Mouse (Mus musculus): ENCODE results near the gene Rora. TPM values are rescaled to one million over a fixed set of nuclear protein-coding genes. Genes with fewer than 3 reads are reported as not detected.
A peak's percentile ranks its signal among the peaks of the same experiment; 100 is the strongest.

Rora gene
- polyA plus RNA-seq, 1 experiment from 2014 or later: 6.6 TPM

DNA sequence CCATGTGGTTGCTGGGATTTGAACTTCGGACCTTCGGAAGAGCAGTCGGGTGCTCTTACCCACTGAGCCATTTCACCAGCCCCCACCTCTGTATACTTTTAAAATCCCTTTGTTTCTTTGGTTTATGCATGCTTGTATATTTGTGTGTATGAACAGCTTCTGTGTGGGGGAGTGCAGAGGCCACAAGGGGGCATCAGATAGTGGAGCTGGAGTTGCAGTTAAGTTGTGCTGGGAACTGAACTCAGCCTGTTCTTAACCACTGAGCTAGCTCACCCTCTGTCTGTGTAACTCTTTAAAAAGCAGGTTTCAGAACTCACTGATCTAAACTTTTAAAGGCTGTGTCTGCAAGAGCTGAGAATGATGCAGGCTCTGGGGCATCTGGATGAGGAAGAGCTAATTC, 120.2 kb downstream of the Rora start:
- Histone ChIP-seq H3K27me3 (replicated peaks; ENCODE audit: low read depth, poor library complexity, severe bottlenecking) (no peaks in the 10 kb centered on the region), H3K27ac (replicated peaks) (no peak overlapping the region), H3K4me3 (no peak overlapping the region), H3K4me1 (peaks cover 18% of the 10 kb centered on the region; the same call in 1 of the 2 replicates), H3K9me3 (no peaks in the 10 kb centered on the region), H3K36me3 (replicated peaks) (no peaks in the 10 kb centered on the region)
- DNase-seq (ENCODE audit: low spot score): no peak
- WGBS: 96% methylated on average over 3 of the region's 3 CpGs

DNA sequence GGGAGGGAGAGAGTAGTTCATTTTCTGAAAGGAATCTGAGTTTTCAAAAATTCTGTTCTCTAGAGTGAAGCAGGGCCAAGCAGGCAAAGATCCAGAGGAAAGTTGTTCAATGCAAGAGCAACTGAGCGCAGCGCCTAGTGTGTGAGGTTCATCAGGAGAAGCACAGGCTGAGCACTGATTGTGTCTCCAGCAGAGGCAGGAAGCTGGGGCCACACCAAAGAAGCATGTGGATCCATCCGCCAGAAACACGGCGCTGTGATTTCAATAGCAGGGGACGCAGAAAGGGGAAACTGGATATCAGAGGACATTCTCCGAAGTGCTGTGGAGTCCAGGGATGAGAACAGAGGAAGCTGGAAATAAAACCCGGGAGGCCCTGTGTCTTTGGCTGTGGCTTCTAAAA, 128.4 kb downstream of the Rora start:
- H3K27me3 ChIP-seq (replicated peaks; ENCODE audit: low read depth, poor library complexity, severe bottlenecking): no peaks in the 10 kb centered on the region
- peaks cover 25% of the 10 kb centered on the region for H3K4me1 ChIP-seq
- H3K27ac ChIP-seq (replicated peaks): no peak overlapping the region; the same call in 1 of the 2 replicates
- no peaks in the 10 kb centered on the region for H3K9me3 ChIP-seq
- H3K4me3 ChIP-seq: no peak overlapping the region
- WGBS: 79% methylated on average over 8 of the region's 8 CpGs
- DNase-seq (ENCODE audit: low spot score): no peak
- H3K36me3 ChIP-seq (replicated peaks): no peaks in the 10 kb centered on the region

DNA sequence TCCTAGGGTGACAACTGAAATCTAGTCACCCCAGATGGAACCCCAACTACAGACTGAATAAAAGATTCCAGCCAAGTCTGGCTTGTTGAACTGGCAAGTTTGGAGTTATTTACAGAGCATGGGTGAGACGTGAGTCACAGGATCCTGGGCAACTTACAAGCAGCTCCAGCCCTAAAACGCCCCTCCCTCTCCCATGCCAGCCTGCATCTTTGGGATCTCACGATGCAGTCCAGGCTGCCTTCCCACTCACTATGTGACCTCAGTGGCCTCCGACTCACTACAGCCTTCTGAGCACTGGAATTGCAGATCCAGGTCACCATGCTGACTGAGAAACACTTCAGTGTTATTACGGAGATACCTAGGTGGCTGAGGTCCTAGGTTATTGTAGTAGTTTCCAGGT, 129.0 kb downstream of the Rora start:
- 85% methylated on average over 5 of the region's 5 CpGs for WGBS
- Histone ChIP-seq H3K36me3 (replicated peaks) (no peaks in the 10 kb centered on the region), H3K27ac (replicated peaks) (no peak overlapping the region; the same call in 1 of the 2 replicates), H3K27me3 (replicated peaks; ENCODE audit: low read depth, poor library complexity, severe bottlenecking) (no peaks in the 10 kb centered on the region), H3K4me1 (peaks cover 21% of the 10 kb centered on the region), H3K4me3 (no peak overlapping the region), H3K9me3 (no peaks in the 10 kb centered on the region)
- DNase-seq (ENCODE audit: low spot score): no peak

DNA sequence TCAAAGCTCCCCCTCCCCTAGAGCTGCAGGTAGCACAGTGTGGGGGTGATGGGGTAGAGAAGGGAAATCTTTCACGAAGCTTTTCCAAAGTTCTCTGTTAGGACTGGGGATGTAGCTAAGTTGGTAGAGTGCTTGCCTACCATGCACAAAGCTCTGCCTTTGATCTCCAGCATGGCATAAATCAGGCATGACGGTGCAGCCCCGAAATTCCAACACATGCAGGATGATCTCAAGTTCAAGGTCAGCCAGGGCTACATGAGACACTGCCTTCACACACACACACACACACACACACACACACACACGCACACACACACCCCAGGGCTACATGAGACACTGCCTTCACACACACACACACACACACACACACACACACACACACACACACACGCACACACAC, 129.7 kb downstream of the Rora start:
- Histone ChIP-seq H3K9me3 (no peaks in the 10 kb centered on the region), H3K4me3 (no peak overlapping the region), H3K36me3 (replicated peaks) (no peaks in the 10 kb centered on the region), H3K27ac (replicated peaks) (no peak overlapping the region), H3K4me1 (peaks cover 19% of the 10 kb centered on the region), H3K27me3 (replicated peaks; ENCODE audit: low read depth, poor library complexity, severe bottlenecking) (no peaks in the 10 kb centered on the region)
- DNase-seq (ENCODE audit: low spot score): no peak
- 73% methylated on average over 5 of the region's 5 CpGs for WGBS

DNA sequence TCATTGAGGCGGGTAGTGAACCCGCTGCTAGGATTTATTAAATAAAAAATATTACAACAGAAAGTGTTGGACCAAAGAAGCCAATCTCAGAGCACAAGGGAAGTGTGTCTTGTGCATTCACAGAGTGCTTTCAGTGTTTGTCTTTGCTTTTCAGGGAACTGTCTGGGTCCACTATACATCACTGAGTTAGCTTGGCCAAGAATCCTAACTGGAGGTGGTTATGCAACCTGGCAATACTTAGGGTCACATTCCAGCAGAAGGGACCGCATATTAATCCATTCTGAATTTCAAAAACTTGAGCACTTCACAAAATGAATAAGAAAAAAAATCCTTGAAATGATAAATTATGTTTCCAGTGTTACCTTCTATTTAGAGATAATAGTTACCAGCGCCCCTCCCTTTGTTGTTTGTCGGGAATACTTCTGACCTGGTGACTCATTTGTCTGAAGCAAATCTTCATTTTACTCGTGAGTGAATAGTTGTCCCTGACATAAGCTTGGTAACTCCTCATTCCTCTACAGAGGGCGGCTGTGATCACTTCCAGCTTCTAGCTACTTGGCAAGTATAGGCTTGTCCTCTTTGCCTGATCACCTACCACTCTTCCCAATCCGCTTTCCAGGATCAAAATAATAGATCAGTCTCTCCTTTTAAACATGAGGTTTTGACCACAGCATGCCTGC, 133.2 kb downstream of the Rora start:
- Histone ChIP-seq H3K36me3 (replicated peaks) (no peaks in the 10 kb centered on the region), H3K27me3 (replicated peaks; ENCODE audit: low read depth, poor library complexity, severe bottlenecking) (no peaks in the 10 kb centered on the region), H3K27ac (replicated peaks) (no peak overlapping the region), H3K4me1 (peaks cover 28% of the 10 kb centered on the region), H3K9me3 (no peaks in the 10 kb centered on the region), H3K4me3 (no peak overlapping the region)
- DNase-seq (ENCODE audit: low spot score): no peak
- 86% methylated on average over 8 of the region's 8 CpGs for WGBS

DNA sequence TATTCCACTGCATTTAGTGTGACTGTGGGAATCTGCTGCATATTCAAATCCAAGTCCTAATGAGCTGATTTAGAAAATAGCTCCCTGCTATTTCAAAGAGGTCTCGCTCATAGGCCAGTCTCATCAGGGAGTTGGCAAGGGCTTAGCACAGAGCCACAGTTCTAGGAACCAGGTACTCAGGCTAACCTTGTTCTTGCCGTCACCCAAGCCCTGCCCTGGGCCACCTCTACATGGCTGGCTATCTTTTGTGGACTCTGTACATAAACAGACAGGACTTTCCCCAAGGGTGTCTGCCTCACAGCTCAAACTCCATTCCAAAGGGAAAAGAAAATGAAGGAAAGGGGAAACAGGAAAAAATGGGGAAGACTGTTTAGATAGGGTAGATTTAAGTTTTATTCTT, 134.1 kb downstream of the Rora start:
- no peak for DNase-seq (ENCODE audit: low spot score)
- no peaks in the 10 kb centered on the region for H3K9me3 ChIP-seq
- no peak overlapping the region for H3K27ac ChIP-seq (replicated peaks)
- H3K36me3 ChIP-seq (replicated peaks): no peaks in the 10 kb centered on the region
- WGBS: 82% methylated on average over 2 of the region's 2 CpGs
- H3K27me3 ChIP-seq (replicated peaks; ENCODE audit: low read depth, poor library complexity, severe bottlenecking): no peaks in the 10 kb centered on the region
- peaks cover 31% of the 10 kb centered on the region for H3K4me1 ChIP-seq
- H3K4me3 ChIP-seq: no peak overlapping the region

DNA sequence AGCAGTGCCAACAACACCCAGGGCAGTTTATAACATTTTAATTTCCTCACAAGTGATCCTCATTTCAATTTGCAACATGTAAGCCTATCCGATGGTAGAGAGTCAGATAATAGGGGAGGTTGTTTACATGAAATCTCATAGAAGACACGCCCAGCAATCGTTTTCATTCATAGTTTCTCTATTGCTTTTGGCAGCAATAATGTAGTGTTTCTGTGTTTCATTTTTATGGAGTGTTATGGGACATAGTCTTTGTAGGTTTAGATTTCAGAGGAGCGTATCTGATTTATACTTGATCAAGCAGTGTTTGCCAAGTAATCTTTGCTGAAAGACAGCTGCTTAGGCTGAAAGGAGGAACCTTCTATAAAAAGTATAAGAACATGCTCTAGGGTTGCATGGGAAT, 137.3 kb downstream of the Rora start:
- Histone ChIP-seq H3K9me3 (no peaks in the 10 kb centered on the region), H3K4me3 (no peak overlapping the region), H3K4me1 (peaks cover 31% of the 10 kb centered on the region), H3K27ac (replicated peaks) (no peak overlapping the region), H3K36me3 (replicated peaks) (no peaks in the 10 kb centered on the region), H3K27me3 (replicated peaks; ENCODE audit: low read depth, poor library complexity, severe bottlenecking) (0 out of 2 replicates have a peak, but pooled peaks cover 7% of the 10 kb centered on the region)
- no peak for DNase-seq (ENCODE audit: low spot score)
- 86% methylated on average over 4 of the region's 4 CpGs for WGBS

DNA sequence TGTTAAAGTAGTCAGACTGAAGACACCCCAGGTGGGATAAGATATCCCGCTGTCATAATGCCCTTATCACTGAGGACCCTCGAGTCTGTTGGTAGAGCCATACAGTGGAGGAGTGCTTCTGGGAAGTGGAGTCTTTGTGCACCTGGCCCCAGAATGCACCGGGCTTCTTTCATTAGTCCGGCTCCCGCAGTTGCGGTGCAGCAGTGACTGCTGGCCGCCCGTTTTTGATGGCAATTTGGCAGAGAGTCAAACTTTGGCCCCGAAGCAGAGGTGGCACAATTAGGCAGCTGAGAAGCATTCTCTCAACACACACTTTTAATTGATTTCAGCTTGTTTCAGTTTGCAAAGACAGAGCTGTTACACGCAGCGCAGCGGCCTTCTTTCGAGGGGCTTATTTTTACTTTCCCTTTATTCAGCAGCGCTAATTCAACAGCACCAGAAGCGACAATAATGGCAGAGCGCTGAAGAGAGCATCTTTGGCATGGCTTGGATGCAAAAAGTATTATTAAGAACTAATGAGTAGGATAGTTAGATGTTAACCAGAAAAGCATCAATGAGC, 138.5 kb downstream of the Rora start:
- Histone ChIP-seq H3K4me1 (peaks cover 31% of the 10 kb centered on the region), H3K27ac (replicated peaks) (no peak overlapping the region; the same call in 1 of the 2 replicates), H3K36me3 (replicated peaks) (no peaks in the 10 kb centered on the region), H3K4me3 (no peak overlapping the region), H3K9me3 (no peaks in the 10 kb centered on the region), H3K27me3 (replicated peaks; ENCODE audit: low read depth, poor library complexity, severe bottlenecking) (0 out of 2 replicates have a peak, but pooled peaks cover 7% of the 10 kb centered on the region)
- DNase-seq (ENCODE audit: low spot score): peak; percentile 29
- WGBS: 71% methylated on average over 16 of the region's 16 CpGs

DNA sequence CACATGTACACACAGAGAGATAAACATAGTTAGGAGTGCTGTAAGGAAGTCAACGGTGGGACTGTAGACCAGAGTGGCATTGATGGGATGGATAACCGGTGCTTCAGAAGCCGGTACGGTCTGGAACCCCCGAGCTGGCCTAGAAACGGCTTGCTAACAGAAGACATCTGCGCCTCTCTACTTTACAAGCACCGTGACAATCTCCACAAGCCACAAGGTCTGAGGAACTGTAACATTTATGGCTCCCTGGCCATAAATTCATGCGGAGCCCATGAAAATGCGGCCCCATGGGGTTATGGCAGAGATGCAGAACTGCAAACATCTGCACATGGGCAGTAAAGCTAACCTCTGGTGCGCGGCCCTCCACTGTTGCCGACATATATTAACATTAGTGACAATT, 141.7 kb downstream of the Rora start:
- 82% methylated on average over 13 of the region's 13 CpGs for WGBS
- DNase-seq (ENCODE audit: low spot score): no peak
- Histone ChIP-seq H3K27me3 (replicated peaks; ENCODE audit: low read depth, poor library complexity, severe bottlenecking) (0 out of 2 replicates have a peak, but pooled peaks cover 7% of the 10 kb centered on the region), H3K27ac (replicated peaks) (no peak overlapping the region), H3K4me1 (peaks cover 28% of the 10 kb centered on the region), H3K4me3 (no peak overlapping the region), H3K36me3 (replicated peaks) (no peaks in the 10 kb centered on the region), H3K9me3 (no peaks in the 10 kb centered on the region)

DNA sequence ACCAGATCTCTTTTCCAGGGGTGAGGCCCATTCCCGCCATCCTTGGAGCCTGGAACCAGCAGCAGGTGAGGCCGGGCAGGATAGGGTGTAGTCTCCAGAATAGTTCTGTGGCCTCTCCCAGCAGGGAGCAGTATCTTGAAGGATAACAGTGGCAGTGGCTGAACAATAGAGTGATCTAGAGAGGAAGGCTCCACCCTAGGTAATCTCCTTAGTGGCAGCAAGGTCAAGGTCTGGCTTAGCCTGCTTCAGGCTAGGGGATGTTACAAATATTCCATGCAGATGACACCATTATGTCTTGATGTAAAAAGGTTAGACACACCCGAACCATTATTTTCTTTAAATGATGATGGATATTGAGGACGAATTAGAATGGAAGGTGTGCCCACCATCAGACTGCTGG, 144.6 kb downstream of the Rora start:
- H3K36me3 ChIP-seq (replicated peaks): no peaks in the 10 kb centered on the region
- WGBS: 93% methylated on average over 4 of the region's 4 CpGs
- no peak overlapping the region for H3K4me3 ChIP-seq
- H3K27me3 ChIP-seq (replicated peaks; ENCODE audit: low read depth, poor library complexity, severe bottlenecking): 0 out of 2 replicates have a peak, but pooled peaks cover 7% of the 10 kb centered on the region
- no peaks in the 10 kb centered on the region for H3K9me3 ChIP-seq
- no peak for DNase-seq (ENCODE audit: low spot score)
- no peak overlapping the region for H3K27ac ChIP-seq (replicated peaks)
- peaks cover 11% of the 10 kb centered on the region for H3K4me1 ChIP-seq

DNA sequence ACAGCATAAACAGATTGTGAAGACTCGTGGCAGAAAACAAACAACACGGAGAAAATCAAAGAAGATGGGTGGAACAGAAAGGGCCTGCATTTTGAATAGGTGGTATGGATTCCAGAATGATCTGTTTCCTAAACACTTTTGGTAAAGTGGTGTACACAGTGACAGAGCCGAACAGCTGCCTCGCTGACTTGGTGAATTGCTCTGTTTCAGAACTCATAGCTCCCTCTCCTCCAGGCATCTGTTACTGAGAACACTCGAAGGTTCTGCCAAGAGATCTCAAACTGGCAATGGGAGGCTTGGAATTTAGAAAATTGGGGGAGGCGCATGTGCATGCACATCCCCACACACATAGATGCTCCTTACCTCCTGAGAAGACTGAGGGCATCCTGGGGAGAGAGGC, 145.5 kb downstream of the Rora start:
- Histone ChIP-seq H3K27me3 (replicated peaks; ENCODE audit: low read depth, poor library complexity, severe bottlenecking) (0 out of 2 replicates have a peak, but pooled peaks cover 4% of the 10 kb centered on the region), H3K4me3 (no peak overlapping the region), H3K36me3 (replicated peaks) (no peaks in the 10 kb centered on the region), H3K27ac (replicated peaks) (no peak overlapping the region), H3K4me1 (peaks cover 14% of the 10 kb centered on the region), H3K9me3 (no peaks in the 10 kb centered on the region)
- 91% methylated on average over 6 of the region's 6 CpGs for WGBS
- DNase-seq (ENCODE audit: low spot score): no peak

DNA sequence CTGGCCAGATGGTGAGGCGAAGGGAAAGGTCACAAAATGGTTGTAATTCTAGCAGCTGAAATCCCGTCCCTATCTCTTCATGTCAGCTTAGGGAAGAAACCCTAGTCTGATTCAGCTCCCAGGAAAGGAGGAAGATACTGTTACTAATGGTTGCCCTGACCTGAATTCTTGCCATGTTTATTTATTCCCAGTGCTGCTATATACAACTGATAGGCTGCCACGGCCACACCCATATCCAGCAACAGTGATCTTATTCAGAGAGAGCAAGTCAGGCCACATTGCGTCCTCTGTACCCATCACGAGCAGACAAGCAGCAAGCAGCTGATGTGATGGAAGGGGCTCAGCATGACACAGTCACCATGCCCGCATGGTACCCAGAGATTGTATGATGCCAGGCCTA, 150.6 kb downstream of the Rora start:
- Histone ChIP-seq H3K36me3 (replicated peaks) (no peaks in the 10 kb centered on the region), H3K9me3 (no peaks in the 10 kb centered on the region), H3K4me1 (peaks cover 27% of the 10 kb centered on the region), H3K4me3 (no peak overlapping the region), H3K27me3 (replicated peaks; ENCODE audit: low read depth, poor library complexity, severe bottlenecking) (peaks cover 4% of the 10 kb centered on the region; the same call in 1 of the 2 replicates), H3K27ac (replicated peaks) (no peak overlapping the region)
- 58% methylated on average over 6 of the region's 6 CpGs for WGBS
- no peak for DNase-seq (ENCODE audit: low spot score)

DNA sequence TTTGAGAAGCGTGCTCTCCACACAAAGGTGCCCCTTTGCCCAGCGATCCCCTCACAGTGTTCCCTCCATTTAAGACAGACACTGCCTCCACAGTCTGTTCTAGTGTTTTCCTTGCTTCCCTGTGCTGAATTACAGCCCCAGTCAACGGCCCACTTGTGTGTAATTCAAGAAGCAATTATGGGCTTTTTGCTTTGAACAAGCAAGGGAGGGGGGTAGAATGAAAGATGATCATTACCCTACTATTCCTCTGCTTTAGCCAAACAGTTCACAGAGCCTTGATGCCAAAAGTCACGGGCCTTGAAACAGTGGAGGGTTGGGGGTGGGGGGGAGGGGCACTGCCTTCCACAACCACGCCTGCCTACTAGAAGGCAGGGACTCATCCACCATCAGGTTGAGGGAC, 152.2 kb downstream of the Rora start:
- no peaks in the 10 kb centered on the region for H3K9me3 ChIP-seq
- DNase-seq (ENCODE audit: low spot score): peak; percentile 29
- peak overlapping the region; percentile 59 for H3K27ac ChIP-seq (replicated peaks)
- peaks cover 4% of the 10 kb centered on the region; the same call in 1 of the 2 replicates for H3K27me3 ChIP-seq (replicated peaks; ENCODE audit: low read depth, poor library complexity, severe bottlenecking)
- WGBS: 33% methylated on average over 5 of the region's 5 CpGs
- no peak overlapping the region for H3K4me3 ChIP-seq
- H3K36me3 ChIP-seq (replicated peaks): no peaks in the 10 kb centered on the region
- H3K4me1 ChIP-seq: peaks cover 31% of the 10 kb centered on the region
